Mouse (Mus musculus) liver, embryonic 14.5 days (tissue): ENCODE measurements around the gene Ugt1a7c. TPM values are rescaled to one million over a fixed set of nuclear protein-coding genes. Genes with fewer than 3 reads are reported as not detected.
A peak's percentile ranks its signal among the peaks of the same experiment; 100 is the strongest.

Source experiments
- ATAC-seq: fragments of 200-750 bp; cut with Nextera tagmentation; 2 replicates; pipeline ENCODE4 v1.8.0; 2017; ENCODE audit warnings: moderate number of reproducible peaks, mild to moderate bottlenecking, moderate library complexity; ENCODE audit not compliant: insufficient read depth
- DNase-seq, 3 experiments: peaks; one replicate each; pipeline ENCODE4 v3.0.0-alpha.2; 2012 to 2013; ENCODE audit warnings: low read depth in 3 of 3, low spot score in 3 of 3
- H3K27ac ChIP-seq: fragments of 300-500 bp; sonication (generic); 2 replicates; pipeline ENCODE4 v1.5.1; 2014; ENCODE audit warnings: moderate library complexity, mild to moderate bottlenecking, control low read depth, inconsistent platforms
- H3K27me3 ChIP-seq: fragments of 300-500 bp; sonication (generic); 2 replicates; pipeline ENCODE4 v1.6.1; 2014; ENCODE audit warnings: mild to moderate bottlenecking, low read length, moderate library complexity; ENCODE audit not compliant: control insufficient read depth, insufficient read depth
- H3K36me3 ChIP-seq: fragments of 300-500 bp; sonication (generic); replicated peaks from 2 replicates; pipeline ENCODE4 v1.6.1; 2014; ENCODE audit warnings: low read depth; ENCODE audit not compliant: control insufficient read depth, insufficient read depth
- H3K4me1 ChIP-seq, 2 experiments: fragments of 200-500 bp in 1 of 2; fragments of 300-500 bp in 1 of 2; sonication (generic) in 1 of 2; replicated peaks; 2 replicates each; pipeline ENCODE4 v1.6.1; 2012 to 2014; ENCODE audit warnings: antibody characterized with exemption in 1 of 2, inconsistent platforms in 1 of 2, low read length in 1 of 2; ENCODE audit not compliant: control insufficient read depth in 2 of 2, insufficient read depth in 2 of 2
- H3K4me2 ChIP-seq: fragments of 300-500 bp; sonication (generic); 2 replicates; pipeline ENCODE4 v1.6.1; 2014; ENCODE audit warnings: low read depth, mild to moderate bottlenecking, control low read depth, moderate library complexity
- H3K4me3 ChIP-seq, 2 experiments: fragments of 200-500 bp in 1 of 2; fragments of 300-500 bp in 1 of 2; sonication (generic) in 1 of 2; 2 replicates each; pipeline ENCODE4 v1.5.1; 2012 to 2014; ENCODE audit warnings: low read depth in 2 of 2, low read length in 2 of 2, mild to moderate bottlenecking in 2 of 2, control low read depth in 1 of 2, inconsistent platforms in 1 of 2, moderate library complexity in 1 of 2; ENCODE audit not compliant: insufficient read depth in 1 of 2
- H3K9ac ChIP-seq: fragments of 300-500 bp; sonication (generic); replicated peaks from 2 replicates; pipeline ENCODE4 v1.6.1; 2014; ENCODE audit warnings: mild to moderate bottlenecking, control low read depth, moderate library complexity
- H3K9me3 ChIP-seq: fragments of 300-500 bp; sonication (generic); 2 replicates; pipeline ENCODE4 v1.6.1; 2016; ENCODE audit warnings: low read length, mixed read lengths; ENCODE audit not compliant: control insufficient read depth
- CTCF ChIP-seq: IDR thresholded peaks from 2 replicates; pipeline ENCODE4 v1.5.1; 2016; ENCODE audit warnings: antibody characterized with exemption, low read depth, control low read depth
- EP300 ChIP-seq: IDR thresholded peaks from 2 replicates; pipeline ENCODE4 v1.6.1; 2016; ENCODE audit warnings: antibody characterized with exemption, low read depth
- WGBS: fragments of 180-500 bp; shearing (Covaris S2); extraction: QIAGEN DNeasy Blood & Tissue Kit; methylation state at CpG from one replicate; pipeline ENCODE4 v1.1.7; 2014; ENCODE audit not compliant: insufficient replicate concordance; 5-methylcytosine and 5-hydroxymethylcytosine counted together
- polyA plus RNA-seq, 2 experiments: library from polyadenylated mRNA; depleted of rRNA in 1 of 2; stranded (reverse) in 1 of 2; unstranded in 1 of 2; fragments of >200 nt; fragmentation: Nextera tagmentation in 1 of 2; extraction: Ambion mirVana in 1 of 2; gene quantifications; 2 replicates each; pipeline versions ENCODE4 v1.2.1 to v1.2.3; 2012 to 2014

Ugt1a7c gene
- polyA plus RNA-seq, 2 experiments, result 1.1 to 1.8 TPM

GRCm38 (mm10) chr1:88256886-88257663 is 162.2 kb downstream of the Ugt1a7c start:
- DNase-seq (no peak), ATAC-seq (no peak)
- no peak overlapping the region for H3K4me2 ChIP-seq
- TF ChIP-seq CTCF (no peak), EP300 (no peak)
- H3K36me3 ChIP-seq, result peaks cover 10% of the 10 kb centered on the region
- no peak overlapping the region for H3K27ac ChIP-seq
- no peak overlapping the region for H3K9ac ChIP-seq
- WGBS, result 57% methylated on average over 10 of the region's 10 CpGs
- H3K9me3 ChIP-seq, result no peaks in the 10 kb centered on the region; the same call in 1 of the 2 replicates
- peaks cover 6 to 32% of the 10 kb centered on the region in 2 experiments; a peak in 3 of 4 replicates for H3K4me1 ChIP-seq
- no peaks in the 10 kb centered on the region for H3K27me3 ChIP-seq
- no peak overlapping the region for H3K4me3 ChIP-seq

GRCm38 (mm10) chr1:88257681-88258080 is 162.8 kb downstream of the Ugt1a7c start:
- Histone ChIP-seq H3K27ac (no peak overlapping the region), H3K4me1 (peaks cover 6 to 37% of the 10 kb centered on the region in 2 experiments; a peak in 3 of 4 replicates), H3K9me3 (no peaks in the 10 kb centered on the region; the same call in 1 of the 2 replicates), H3K4me2 (no peak overlapping the region), H3K27me3 (no peaks in the 10 kb centered on the region), H3K36me3 (peaks cover 16% of the 10 kb centered on the region), H3K4me3 (no peak overlapping the region), H3K9ac (no peak overlapping the region)
- no peak for ATAC-seq
- DNase-seq, result no peak
- TF ChIP-seq CTCF (no peak), EP300 (no peak)
- 66% methylated on average over 6 of the region's 6 CpGs for WGBS

- no peak overlapping the region for H3K9ac ChIP-seq
- no peak for TF ChIP-seq EP300
- no peak for TF ChIP-seq CTCF
- peaks cover 6 to 35% of the 10 kb centered on the region in 2 experiments; a peak in 3 of 4 replicates for H3K4me1 ChIP-seq
- DNase-seq (no peak), ATAC-seq (no peak)
- H3K36me3 ChIP-seq, result peaks cover 23% of the 10 kb centered on the region
- no peaks in the 10 kb centered on the region for H3K27me3 ChIP-seq
- H3K4me3 ChIP-seq, result no peak overlapping the region
- WGBS, result 59% methylated on average over 6 of the region's 6 CpGs
- H3K27ac ChIP-seq, result no peak overlapping the region
- no peaks in the 10 kb centered on the region; the same call in 1 of the 2 replicates for H3K9me3 ChIP-seq
- no peak overlapping the region for H3K4me2 ChIP-seq
Measured at GRCm38 (mm10) chr1:88258361-88258760, 163.5 kb downstream of the Ugt1a7c start.

GRCm38 (mm10) chr1:88258881-88259642 is 164.2 kb downstream of the Ugt1a7c start:
- H3K9me3 ChIP-seq, result no peaks in the 10 kb centered on the region
- DNase-seq (no peak), ATAC-seq (no peak)
- H3K9ac ChIP-seq, result no peak overlapping the region
- H3K4me2 ChIP-seq, result no peak overlapping the region
- H3K27ac ChIP-seq, result no peak overlapping the region
- H3K4me3 ChIP-seq, result no peak overlapping the region
- peaks cover 6 to 34% of the 10 kb centered on the region in 2 experiments; a peak in 3 of 4 replicates for H3K4me1 ChIP-seq
- WGBS, result 51% methylated on average over 8 of the region's 8 CpGs
- H3K27me3 ChIP-seq, result no peaks in the 10 kb centered on the region
- TF ChIP-seq EP300, result no peak
- no peak for TF ChIP-seq CTCF
- H3K36me3 ChIP-seq, result peaks cover 30% of the 10 kb centered on the region

- Histone ChIP-seq H3K9ac (no peak overlapping the region), H3K4me3 (no peak overlapping the region), H3K27me3 (no peaks in the 10 kb centered on the region), H3K9me3 (no peaks in the 10 kb centered on the region), H3K4me2 (no peak overlapping the region), H3K4me1 (peaks cover 6 to 34% of the 10 kb centered on the region in 2 experiments; a peak in 3 of 4 replicates), H3K27ac (no peak overlapping the region), H3K36me3 (peaks cover 35% of the 10 kb centered on the region)
- no peak for DNase-seq
- 67% methylated on average over 4 of the region's 4 CpGs for WGBS
- peak; percentile 4 for ATAC-seq
- no peak for TF ChIP-seq EP300
- no peak for TF ChIP-seq CTCF
Measured at GRCm38 (mm10) chr1:88259643-88260024, 164.8 kb downstream of the Ugt1a7c start.
